Mouse (Mus musculus) limb, embryonic 12.5 days (tissue): ENCODE measurements around the gene Abhd2. TPM values are rescaled to one million over a fixed set of nuclear protein-coding genes. Genes with fewer than 3 reads are reported as not detected.

ENCODE experiments used
- ATAC-seq: fragments of 200-750 bp; cut with Nextera tagmentation; 2 replicates; pipeline ENCODE4 v1.8.0; 2017; ENCODE audit warnings: low read depth, moderate TSS enrichment; ENCODE audit not compliant: insufficient number of reproducible peaks, insufficient read depth, low FRiP score, low TSS enrichment
- H3K27ac ChIP-seq: fragments of 300-500 bp; sonication (generic); 2 replicates; pipeline ENCODE4 v1.5.1; 2016; ENCODE audit warnings: mild to moderate bottlenecking, moderate library complexity
- H3K27me3 ChIP-seq: fragments of 300-500 bp; sonication (generic); 2 replicates; pipeline ENCODE4 v1.6.1; 2016; ENCODE audit warnings: mild to moderate bottlenecking, moderate library complexity
- H3K36me3 ChIP-seq: fragments of 300-500 bp; sonication (generic); 2 replicates; pipeline ENCODE4 v1.6.1; 2016; ENCODE audit warnings: mild to moderate bottlenecking, moderate library complexity
- H3K4me1 ChIP-seq: fragments of 300-500 bp; sonication (generic); replicated peaks from 2 replicates; pipeline ENCODE4 v1.6.1; 2016
- H3K4me2 ChIP-seq: fragments of 300-500 bp; sonication (generic); 2 replicates; pipeline ENCODE4 v1.6.1; 2016; ENCODE audit warnings: mild to moderate bottlenecking, moderate library complexity
- H3K4me3 ChIP-seq: fragments of 300-500 bp; sonication (generic); replicated peaks from 2 replicates; pipeline ENCODE4 v1.5.1; 2016; ENCODE audit warnings: mild to moderate bottlenecking
- H3K9ac ChIP-seq: fragments of 300-500 bp; sonication (generic); replicated peaks from 2 replicates; pipeline ENCODE4 v1.6.1; 2016; ENCODE audit warnings: mild to moderate bottlenecking, moderate library complexity
- H3K9me3 ChIP-seq: fragments of 300-500 bp; sonication (generic); 2 replicates; pipeline ENCODE4 v1.6.1; 2016; ENCODE audit warnings: mild to moderate bottlenecking, moderate library complexity
- WGBS: fragments of 180-500 bp; shearing (Covaris S2); methylation state at CpG from one replicate; pipeline ENCODE4 v1.1.7; 2016; 5-methylcytosine and 5-hydroxymethylcytosine counted together
- polyA plus RNA-seq: library from polyadenylated mRNA; unstranded; fragments of >200 nt; fragmentation: Nextera tagmentation; extraction: Ambion mirVana; gene quantifications from 2 replicates; pipeline ENCODE4 v1.2.1, GENCODE M21; 2016

Abhd2 gene
- polyA plus RNA-seq, 1 experiment from 2014 or later, result 8.5 TPM

DNA sequence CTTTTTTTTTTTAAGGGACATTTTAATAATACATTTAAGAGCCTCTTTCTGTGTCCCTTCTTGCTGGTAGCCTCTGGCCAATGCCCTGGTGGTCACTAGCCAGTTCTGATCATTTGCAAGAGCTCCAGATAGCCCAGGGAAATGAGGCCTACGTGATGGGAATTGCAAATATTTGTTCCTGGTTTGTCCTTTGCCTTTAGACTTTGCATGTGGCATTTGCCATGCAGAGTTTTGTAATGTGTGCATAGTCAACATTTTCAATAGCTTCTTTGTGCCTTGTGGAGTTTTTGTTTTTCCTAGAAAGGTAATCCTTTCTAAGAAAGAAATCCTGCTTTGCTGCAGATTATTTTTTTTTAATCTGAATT is 37.2 kb downstream of the Abhd2 start:
- peaks cover 48% of the 10 kb centered on the region for H3K4me1 ChIP-seq
- no peaks in the 10 kb centered on the region for H3K36me3 ChIP-seq
- H3K27me3 ChIP-seq, result no peaks in the 10 kb centered on the region
- H3K9ac ChIP-seq, result no peak overlapping the region
- H3K4me3 ChIP-seq, result no peak overlapping the region
- H3K4me2 ChIP-seq, result no peak overlapping the region
- no peak overlapping the region for H3K27ac ChIP-seq
- ATAC-seq, result no peak
- 51% methylated on average over 1 of the region's 1 CpGs for WGBS
- no peaks in the 10 kb centered on the region for H3K9me3 ChIP-seq

DNA sequence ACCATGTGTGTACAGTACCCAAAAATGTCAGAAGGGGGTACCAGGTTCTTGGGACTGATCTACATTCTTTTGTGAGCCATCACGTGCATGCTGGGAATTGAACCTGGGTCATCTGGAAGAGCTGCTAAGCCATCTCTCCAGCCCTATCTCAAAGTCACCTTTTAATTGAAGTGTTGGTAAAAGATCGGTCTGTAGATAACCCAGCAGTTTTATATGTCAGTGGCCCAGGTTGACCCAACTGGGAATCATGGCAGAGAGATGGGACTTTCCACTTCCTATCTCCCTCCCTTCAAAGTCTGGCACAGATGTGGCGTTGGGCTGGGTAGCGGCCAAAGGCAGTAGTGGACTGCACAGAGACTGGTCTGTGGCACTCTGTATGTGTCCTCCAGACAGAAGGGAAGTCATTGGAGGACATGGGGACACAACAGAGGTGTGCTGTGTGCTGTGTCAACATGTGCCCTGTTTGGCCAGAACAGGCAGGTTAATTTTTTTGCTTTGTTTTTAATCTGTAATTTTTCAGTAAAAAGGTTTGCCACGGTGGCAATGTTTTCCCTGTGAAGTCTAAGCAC is 38.5 kb downstream of the Abhd2 start:
- Histone ChIP-seq H3K36me3 (no peaks in the 10 kb centered on the region), H3K27me3 (no peaks in the 10 kb centered on the region), H3K9ac (no peak overlapping the region), H3K4me3 (no peak overlapping the region), H3K9me3 (no peaks in the 10 kb centered on the region), H3K4me2 (no peak overlapping the region), H3K27ac (peak overlapping the region; percentile 35; the same call in 1 of the 2 replicates), H3K4me1 (peaks cover 61% of the 10 kb centered on the region)
- ATAC-seq, result no peak
- 92% methylated on average over 5 of the region's 5 CpGs for WGBS

DNA sequence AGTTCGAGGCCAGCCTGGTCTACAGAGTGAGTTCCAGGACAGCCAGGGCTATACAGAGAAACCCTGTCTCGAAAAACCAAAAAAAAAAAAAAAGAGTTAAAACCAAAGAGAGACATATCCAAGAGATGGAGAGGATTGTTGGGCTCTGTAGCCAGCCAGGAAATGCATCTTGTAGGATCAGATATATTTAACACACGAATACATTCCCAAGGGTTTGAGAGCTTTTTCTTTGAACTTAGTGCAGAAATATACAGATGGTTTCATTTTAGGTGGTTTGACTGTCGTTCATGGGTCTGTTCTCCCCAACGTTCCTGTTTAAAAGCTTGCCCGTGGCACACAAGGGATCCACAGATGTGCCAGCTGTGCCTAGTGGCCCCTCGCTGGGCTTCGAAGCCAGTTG is 39.2 kb downstream of the Abhd2 start:
- no peak for ATAC-seq
- Histone ChIP-seq H3K27ac (peak overlapping the region; percentile 86), H3K9me3 (no peaks in the 10 kb centered on the region), H3K9ac (no peak overlapping the region), H3K4me3 (no peak overlapping the region), H3K36me3 (no peaks in the 10 kb centered on the region), H3K4me1 (peaks cover 69% of the 10 kb centered on the region), H3K27me3 (no peaks in the 10 kb centered on the region), H3K4me2 (peak overlapping the region; percentile 17; the same call in 1 of the 2 replicates)
- WGBS, result 36% methylated on average over 8 of the region's 8 CpGs

DNA sequence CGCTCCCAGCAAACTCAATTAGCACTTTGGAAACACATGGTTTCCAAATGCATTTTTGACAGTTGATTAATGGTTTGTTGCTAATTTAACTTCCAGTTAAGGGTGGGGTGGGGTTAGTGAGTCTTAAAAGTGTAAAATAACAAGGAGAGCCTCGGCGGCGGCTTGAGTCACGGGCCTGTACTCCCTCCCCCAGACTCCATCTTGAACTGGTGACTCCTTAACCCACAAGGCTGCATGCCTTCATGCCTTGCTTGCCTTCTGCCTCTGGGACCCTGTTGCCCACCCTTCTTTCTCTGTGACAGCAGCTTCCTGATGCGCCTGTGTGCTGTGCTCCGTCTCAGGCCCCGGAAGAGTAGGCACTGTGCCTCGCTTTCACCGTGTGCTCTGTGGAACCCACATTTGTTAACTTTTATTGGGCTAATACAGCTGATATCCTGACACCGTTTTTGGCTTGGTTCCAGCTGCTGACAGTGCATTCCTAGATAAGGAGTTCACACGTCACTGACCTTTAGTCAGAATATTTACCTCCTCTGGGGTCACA is 40.6 kb downstream of the Abhd2 start:
- Histone ChIP-seq H3K4me2 (peak overlapping the region; percentile 5; the same call in 1 of the 2 replicates), H3K4me1 (peaks cover 82% of the 10 kb centered on the region), H3K4me3 (no peak overlapping the region), H3K27ac (0 out of 2 replicates have a peak overlapping the region, but pooled peaks have one; percentile 86), H3K9ac (no peak overlapping the region), H3K27me3 (no peaks in the 10 kb centered on the region), H3K36me3 (no peaks in the 10 kb centered on the region), H3K9me3 (no peaks in the 10 kb centered on the region)
- ATAC-seq, result no peak
- WGBS, result 10% methylated on average over 12 of the region's 12 CpGs

DNA sequence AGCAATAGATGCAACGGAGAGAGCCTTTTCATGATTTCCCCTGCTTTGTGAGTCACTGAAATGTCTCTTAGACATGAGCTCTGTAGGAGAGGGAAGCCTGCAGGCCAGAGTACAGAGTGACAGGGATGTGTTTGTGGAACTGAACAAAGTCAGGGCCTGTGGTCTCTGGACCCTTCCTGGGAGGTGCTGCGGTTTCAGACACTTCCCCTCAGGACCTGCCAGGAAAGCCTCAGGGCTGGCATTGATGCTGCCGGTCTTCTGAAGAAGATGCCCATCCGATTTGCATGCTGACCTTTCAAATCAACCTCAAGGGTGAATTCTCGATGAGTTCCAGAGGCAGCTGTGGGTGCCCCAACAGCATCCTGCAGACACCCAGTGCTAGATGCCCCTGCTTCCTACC is 41.5 kb downstream of the Abhd2 start:
- H3K27me3 ChIP-seq, result no peaks in the 10 kb centered on the region
- peaks cover 76% of the 10 kb centered on the region for H3K4me1 ChIP-seq
- no peak overlapping the region for H3K4me2 ChIP-seq
- WGBS, result 57% methylated on average over 5 of the region's 5 CpGs
- H3K36me3 ChIP-seq, result no peaks in the 10 kb centered on the region
- ATAC-seq, result no peak
- no peak overlapping the region for H3K9ac ChIP-seq
- H3K27ac ChIP-seq, result no peak overlapping the region
- H3K4me3 ChIP-seq, result no peak overlapping the region
- no peaks in the 10 kb centered on the region for H3K9me3 ChIP-seq

DNA sequence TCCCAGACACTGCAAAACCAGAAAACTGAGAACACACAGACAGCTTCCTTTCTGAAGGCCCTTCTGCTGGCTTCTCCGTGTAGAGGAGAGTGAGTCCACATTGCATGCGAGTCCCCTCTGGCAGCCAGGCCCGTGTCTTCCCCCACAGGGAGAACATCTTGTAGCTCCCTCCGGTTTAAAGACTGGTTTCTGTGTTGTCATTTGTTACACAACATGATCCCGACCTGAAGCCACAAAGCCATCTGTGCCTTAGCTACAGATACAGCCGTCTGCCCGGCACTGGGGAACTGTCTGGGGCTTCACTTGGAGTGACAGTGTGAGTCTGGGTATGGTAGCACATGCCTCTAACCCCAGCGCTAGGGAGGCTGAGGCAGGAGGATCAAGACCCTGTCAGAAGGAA is 42.1 kb downstream of the Abhd2 start:
- Histone ChIP-seq H3K4me1 (peaks cover 70% of the 10 kb centered on the region), H3K4me3 (no peak overlapping the region), H3K9ac (no peak overlapping the region; the same call in 1 of the 2 replicates), H3K4me2 (no peak overlapping the region), H3K9me3 (no peaks in the 10 kb centered on the region), H3K27ac (0 out of 2 replicates have a peak overlapping the region, but pooled peaks have one; percentile 32), H3K36me3 (no peaks in the 10 kb centered on the region), H3K27me3 (no peaks in the 10 kb centered on the region)
- 64% methylated on average over 8 of the region's 8 CpGs for WGBS
- ATAC-seq, result no peak

DNA sequence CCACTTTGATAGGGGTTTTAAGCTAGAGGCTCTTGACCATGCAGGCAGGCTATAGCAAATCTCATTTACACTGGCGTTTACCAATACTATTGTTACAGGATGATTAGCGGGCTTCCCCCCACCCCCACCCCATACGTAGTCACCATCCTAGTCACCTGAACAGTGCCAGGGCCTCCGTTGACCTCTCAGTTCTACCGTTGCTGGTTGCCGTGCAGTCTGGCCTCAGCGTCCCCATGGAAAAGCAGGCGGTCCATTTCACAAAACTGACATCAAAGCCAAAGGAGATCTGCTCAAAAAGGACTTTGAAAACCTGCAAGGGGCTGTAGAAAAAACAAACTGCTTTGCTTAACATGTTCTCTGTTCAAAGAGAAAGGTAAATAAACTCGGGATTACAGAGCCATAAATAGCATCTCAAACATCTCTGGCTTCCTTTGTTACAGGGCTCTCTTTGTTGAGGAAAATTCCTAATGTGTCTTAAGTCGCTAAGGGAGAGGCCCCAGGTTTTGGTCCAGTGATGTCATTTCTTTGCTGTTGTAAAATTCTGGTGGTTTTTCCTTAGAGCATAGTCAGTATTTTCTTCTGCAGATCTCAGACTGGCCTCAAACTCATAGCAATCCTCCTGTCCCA is 43.2 kb downstream of the Abhd2 start:
- Histone ChIP-seq H3K4me2 (no peak overlapping the region), H3K27ac (peak overlapping the region; percentile 32; the same call in 1 of the 2 replicates), H3K4me1 (peaks cover 64% of the 10 kb centered on the region), H3K9ac (no peak overlapping the region), H3K4me3 (no peak overlapping the region), H3K36me3 (no peaks in the 10 kb centered on the region), H3K27me3 (no peaks in the 10 kb centered on the region), H3K9me3 (no peaks in the 10 kb centered on the region)
- 14% methylated on average over 10 of the region's 10 CpGs for WGBS
- no peak for ATAC-seq

DNA sequence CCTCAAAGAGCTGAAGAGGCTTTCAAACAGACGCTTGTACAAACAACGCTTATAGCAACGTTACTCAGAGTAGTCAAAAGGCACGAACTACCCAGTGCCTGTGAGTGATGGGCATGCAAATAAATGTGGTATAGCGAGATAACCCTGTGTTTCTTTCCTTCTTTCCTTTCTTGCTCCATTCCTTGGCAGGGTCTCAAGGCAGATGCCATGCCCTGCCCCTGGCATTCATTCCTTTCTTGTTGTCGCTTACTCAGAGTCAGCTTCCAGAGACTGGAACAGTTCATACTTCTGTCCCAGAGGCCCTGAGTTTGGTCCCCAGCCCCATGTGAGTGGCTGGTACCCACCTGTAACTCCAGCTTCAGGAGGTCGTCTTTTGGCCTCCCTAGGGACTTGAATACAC is 44.6 kb downstream of the Abhd2 start:
- WGBS, result 71% methylated on average over 7 of the region's 7 CpGs
- H3K27ac ChIP-seq, result peak overlapping the region; percentile 75
- H3K4me2 ChIP-seq, result no peak overlapping the region
- H3K9me3 ChIP-seq, result no peaks in the 10 kb centered on the region
- H3K36me3 ChIP-seq, result no peaks in the 10 kb centered on the region
- no peaks in the 10 kb centered on the region for H3K27me3 ChIP-seq
- no peak for ATAC-seq
- peaks cover 64% of the 10 kb centered on the region for H3K4me1 ChIP-seq
- H3K9ac ChIP-seq, result no peak overlapping the region
- H3K4me3 ChIP-seq, result no peak overlapping the region

DNA sequence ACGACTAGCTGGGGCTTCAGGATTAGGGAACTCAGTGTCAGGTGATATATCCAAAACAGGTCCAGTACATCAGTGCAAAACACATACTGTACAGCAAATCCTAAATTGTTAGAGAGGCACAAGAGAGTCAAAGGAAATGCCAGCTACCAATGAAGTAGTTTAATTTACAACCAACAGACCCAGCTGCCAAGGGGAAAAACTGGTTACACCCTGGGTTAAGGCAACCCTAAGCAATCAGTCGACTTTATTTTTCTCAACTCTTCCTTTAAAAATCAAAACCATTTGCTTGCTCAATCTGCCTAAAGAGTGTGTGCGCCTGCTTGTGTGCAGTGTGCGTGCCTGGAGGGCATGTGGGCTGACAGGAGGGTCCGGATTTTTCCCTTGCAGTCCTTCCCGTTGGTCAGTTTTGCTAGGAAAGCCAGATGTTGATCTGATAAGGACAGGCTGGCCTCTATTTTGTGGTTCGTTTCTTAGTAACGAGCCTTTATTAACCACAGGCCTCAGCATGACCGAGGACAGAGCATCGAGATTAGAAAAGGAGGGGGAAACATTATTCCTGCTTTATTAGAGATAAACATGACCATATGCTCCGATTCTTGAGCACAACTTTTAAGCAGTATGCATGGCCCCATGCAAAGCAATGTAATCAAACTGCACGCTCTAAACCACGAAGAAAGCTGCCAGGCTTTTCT is 45.3 kb downstream of the Abhd2 start:
- no peaks in the 10 kb centered on the region for H3K9me3 ChIP-seq
- no peak overlapping the region for H3K4me3 ChIP-seq
- peak overlapping the region; percentile 26; the same call in 1 of the 2 replicates for H3K4me2 ChIP-seq
- peaks cover 57% of the 10 kb centered on the region for H3K4me1 ChIP-seq
- peak overlapping the region; percentile 75 for H3K27ac ChIP-seq
- peak; percentile 35; the same call in 1 of the 2 replicates for ATAC-seq
- H3K27me3 ChIP-seq, result no peaks in the 10 kb centered on the region
- WGBS, result 15% methylated on average over 13 of the region's 13 CpGs
- no peak overlapping the region; the same call in 1 of the 2 replicates for H3K9ac ChIP-seq
- H3K36me3 ChIP-seq, result no peaks in the 10 kb centered on the region

DNA sequence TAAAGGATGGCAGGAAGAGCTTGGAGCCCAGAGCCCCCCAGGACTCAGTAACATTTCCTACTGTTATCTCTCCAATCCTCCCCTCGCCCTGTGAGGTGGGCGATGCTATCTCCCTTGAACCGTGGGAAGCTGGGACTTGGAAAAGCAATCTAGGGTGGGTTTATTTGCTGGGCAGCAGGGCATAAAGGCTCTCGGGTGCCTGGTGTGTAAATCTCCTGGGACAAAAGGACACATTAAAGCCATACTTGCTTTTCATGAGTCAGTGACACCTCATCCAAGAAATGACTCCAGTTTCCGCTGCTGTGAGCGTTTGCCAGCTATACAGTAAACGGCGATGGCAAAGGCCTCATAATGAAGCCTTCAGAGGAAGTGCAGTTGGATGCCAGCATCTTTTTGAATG is 50.9 kb downstream of the Abhd2 start:
- ATAC-seq, result no peak
- no peak overlapping the region for H3K9ac ChIP-seq
- no peaks in the 10 kb centered on the region for H3K9me3 ChIP-seq
- H3K4me1 ChIP-seq, result peaks cover 4% of the 10 kb centered on the region; the same call in 1 of the 2 replicates
- H3K27me3 ChIP-seq, result no peaks in the 10 kb centered on the region
- H3K36me3 ChIP-seq, result peaks cover 47% of the 10 kb centered on the region
- H3K27ac ChIP-seq, result no peak overlapping the region
- 69% methylated on average over 8 of the region's 8 CpGs for WGBS
- H3K4me2 ChIP-seq, result no peak overlapping the region
- no peak overlapping the region for H3K4me3 ChIP-seq

DNA sequence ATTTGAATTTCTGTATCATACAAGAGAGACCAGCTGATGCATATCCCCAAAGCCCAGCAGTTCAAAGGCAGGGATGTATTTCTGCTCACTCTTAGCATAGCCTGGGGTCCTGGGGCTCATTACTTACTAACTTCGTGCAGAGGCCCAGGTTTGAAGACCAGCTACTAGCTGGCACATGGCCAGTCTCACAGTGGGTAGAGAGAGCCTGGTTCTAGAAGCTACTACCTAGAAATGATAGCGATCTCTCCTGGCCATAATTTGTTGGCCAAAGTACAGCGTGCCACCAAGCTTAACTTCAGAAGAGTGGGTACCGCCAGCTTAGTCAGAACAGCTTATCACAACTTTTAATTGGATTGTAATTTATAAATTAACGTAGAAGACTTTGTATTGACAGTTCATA is 55.8 kb downstream of the Abhd2 start:
- Histone ChIP-seq H3K9ac (no peak overlapping the region), H3K27ac (no peak overlapping the region), H3K4me3 (no peak overlapping the region), H3K9me3 (no peaks in the 10 kb centered on the region), H3K4me1 (no peaks in the 10 kb centered on the region), H3K36me3 (peaks cover 61% of the 10 kb centered on the region), H3K4me2 (no peak overlapping the region), H3K27me3 (no peaks in the 10 kb centered on the region)
- 88% methylated on average over 5 of the region's 5 CpGs for WGBS
- no peak for ATAC-seq
